Mouse (Mus musculus): ENCODE measurements around the gene Samd4b.

- no peak for TF ChIP-seq CTCF (IDR thresholded peaks at IDR 0.05 in 2 of 3, conservative IDR thresholded peaks at IDR 0.05 in 1 of 3; ENCODE audit: control insufficient read depth in 1 of 3, insufficient read depth in 1 of 3, low read depth in 2 of 3, low read length in 3 of 3, poor library complexity in 1 of 3, severe bottlenecking in 1 of 3)
- TF ChIP-seq MAFK (IDR thresholded peaks at IDR 0.05; ENCODE audit: borderline replicate concordance, low read depth, low read length), result no peak
- 0 out of 2 replicates have a peak, but pooled peaks have one; percentile 9 for TF ChIP-seq MAX (IDR thresholded peaks at IDR 0.05; ENCODE audit: low read length)
- no peak for TF ChIP-seq USF1 (IDR thresholded peaks at IDR 0.05; ENCODE audit: low read depth, low read length)
Measured at GRCm38 (mm10) chr7:28382347-28382951, 215.5 kb downstream of the Samd4b start.

Measured in MEL (cell line).